Mouse (Mus musculus): Measurements from ENCODE around the gene Cfb.

DNA sequence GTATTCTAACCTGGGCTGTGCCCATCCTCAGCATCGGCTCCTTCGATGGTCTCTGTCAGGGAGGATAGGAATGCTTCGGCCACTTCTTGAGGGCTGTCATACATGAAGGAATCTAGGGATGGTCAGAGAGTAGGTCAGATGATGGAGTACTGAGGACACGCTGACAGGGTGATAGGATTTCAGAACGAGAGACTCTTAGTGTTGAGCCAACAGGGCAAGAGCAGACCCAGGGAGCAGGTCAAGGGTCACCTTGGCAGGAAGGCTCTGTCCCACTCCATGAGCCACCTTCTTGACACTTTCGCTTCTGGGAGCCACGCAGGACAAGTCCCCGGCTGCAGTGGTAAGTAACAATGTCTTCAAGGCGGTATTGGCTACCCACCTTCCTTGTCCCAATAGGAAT lies 1.8 kb downstream of the Cfb start:
- TF ChIP-seq CTCF (IDR thresholded peaks at IDR 0.05; ENCODE audit: low read depth) (no peak), EP300 (optimal IDR thresholded peaks at IDR 0.05) (no peak)

Measured in stomach, postnatal 0 days (tissue).